Mouse (Mus musculus): ENCODE data around the gene Vsx1. TPM values are rescaled to one million over a fixed set of nuclear protein-coding genes. Genes with fewer than 3 reads are reported as not detected.

Vsx1 gene
- total RNA-seq, 2 experiments from 2014 or later, result not detected

DNA sequence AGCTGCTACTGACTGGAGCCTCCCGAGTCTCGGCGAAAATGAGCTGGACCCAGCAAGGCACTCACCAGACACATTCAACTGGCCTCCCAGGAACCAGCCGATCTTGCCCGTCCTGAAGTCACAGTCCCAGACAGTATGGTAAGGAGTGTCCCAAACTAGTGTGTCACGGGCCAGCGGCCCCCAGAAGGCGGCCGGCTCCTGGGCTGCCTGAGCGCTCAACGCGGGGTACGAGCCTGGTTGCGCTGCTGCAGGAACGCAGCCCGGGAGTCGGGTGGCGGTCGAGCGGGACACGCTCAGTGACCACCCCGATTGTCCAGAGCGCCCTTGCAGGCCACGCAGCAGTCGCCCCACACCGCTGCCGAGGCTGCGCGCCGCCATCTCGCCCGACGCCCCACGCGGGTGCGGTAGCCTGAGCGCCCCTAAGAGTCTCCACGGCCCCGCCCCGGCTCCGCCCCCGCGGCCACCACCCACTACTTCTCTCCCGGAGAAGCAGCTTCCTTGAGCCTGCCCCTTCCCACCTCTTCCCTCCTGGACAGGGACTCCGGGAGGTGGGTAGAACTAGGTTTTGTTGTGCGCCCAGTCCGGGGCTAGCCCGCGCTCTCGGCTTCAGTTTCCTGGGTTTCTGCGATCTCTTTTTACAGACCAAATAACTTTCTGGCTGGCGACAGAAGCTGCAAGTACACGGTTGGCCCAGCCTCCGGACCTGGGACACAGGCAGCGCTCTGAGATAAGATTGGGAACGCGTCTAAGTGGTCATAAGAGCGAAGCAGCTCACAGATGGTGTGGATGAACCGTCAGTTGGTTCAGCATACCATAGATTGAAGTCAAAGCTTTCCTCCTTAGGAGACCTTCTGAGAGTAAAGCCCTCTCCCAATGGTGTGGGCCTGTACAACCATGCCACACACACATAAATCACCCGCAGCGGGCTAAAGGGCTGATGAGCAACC lies 21.1 kb downstream of the Vsx1 start, which contains the start of gene Acss1:
Gene Acss1, minus strand, starts transcription at position 681 of the 947 bp plus-strand sequence.
- peak; percentile 13 to 29 for DNase-seq (ENCODE audit: low spot score in 2 of 2)

DNA sequence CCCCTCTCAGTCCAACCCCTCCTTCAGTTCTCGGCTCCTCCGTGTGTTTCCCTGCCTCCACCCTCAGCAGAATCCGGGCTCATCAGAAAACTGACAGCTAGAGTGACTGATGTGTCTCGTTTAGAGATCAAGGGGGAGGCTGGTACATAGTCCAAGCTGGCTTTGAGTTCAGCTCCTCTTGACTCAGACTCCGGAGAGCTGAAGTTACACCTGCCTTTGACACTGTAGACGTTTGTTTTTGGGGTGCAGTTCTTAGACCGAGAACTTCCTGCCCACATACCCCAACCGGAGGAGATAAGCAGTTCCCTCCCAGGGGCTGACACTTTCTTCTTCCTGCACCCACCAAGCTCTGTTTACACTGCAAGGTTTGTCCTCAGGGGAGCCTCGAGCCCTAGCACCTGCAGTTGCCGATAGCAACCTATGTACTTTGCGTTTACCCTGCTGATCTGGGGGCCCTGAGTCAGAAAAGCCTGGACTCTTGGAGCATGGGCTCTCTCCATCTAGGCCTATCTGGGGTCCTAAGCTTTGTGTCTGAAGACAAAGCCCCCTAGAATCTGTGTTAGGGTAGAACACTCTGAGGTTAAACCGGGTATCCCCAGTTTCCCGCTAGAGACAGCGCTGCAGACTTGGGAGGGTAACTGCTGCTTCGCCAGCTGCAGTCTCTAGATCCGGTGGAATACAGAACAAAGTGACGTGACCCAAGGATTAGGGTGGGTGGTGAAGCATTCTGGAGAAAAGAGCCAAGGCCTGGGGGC lies 21.9 kb downstream of the Vsx1 start:
- DNase-seq (ENCODE audit: low spot score in 2 of 2), result no peak

- no peak for DNase-seq (ENCODE audit: low spot score in 2 of 2)
Measured at GRCm38 (mm10) chr2:150666723-150667064, 22.5 kb downstream of the Vsx1 start.

DNA sequence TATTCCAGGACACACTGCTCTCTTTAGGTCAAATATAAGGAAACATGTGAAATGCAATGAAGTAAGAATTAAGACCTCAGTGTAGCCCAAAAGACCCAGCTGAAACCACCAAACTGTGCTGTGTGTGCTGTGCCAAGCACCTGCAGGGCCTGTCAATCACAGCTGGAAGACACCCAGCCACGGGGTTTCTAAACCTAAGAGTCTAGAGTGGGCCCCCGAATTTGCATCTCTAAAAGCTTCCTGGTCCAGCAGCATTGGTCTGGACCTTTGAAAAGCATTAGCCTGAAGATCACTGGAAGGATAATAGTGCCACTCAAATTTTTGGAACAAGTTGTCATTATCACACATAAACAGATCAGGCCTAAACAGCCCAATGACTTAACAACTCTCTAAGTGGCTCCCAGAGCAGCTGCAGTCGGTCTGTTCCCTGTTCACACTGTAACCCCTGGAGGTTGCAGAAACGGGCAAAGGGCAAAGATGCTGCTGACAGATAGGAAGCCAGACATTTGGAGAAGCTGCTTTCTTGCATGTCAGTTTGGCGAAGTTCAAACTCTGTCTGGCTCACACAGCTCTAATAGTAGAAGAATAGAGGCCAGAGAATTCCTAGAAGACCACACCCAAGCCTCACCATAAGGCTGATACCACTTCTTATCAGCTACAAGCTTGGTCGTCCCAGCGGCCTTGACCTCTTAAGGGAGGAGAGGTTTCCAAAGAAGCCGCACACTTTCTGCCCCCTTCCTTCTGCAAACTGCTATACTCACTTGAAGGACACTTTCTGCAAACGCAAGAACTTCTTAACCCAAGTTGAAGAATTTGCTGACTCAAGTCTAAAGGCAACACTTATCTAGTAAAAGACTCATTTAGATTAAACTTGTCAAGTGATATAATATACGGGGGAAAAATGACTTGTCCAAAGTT lies 23.4 kb downstream of the Vsx1 start:
- DNase-seq (ENCODE audit: low spot score in 2 of 2), result no peak

DNA sequence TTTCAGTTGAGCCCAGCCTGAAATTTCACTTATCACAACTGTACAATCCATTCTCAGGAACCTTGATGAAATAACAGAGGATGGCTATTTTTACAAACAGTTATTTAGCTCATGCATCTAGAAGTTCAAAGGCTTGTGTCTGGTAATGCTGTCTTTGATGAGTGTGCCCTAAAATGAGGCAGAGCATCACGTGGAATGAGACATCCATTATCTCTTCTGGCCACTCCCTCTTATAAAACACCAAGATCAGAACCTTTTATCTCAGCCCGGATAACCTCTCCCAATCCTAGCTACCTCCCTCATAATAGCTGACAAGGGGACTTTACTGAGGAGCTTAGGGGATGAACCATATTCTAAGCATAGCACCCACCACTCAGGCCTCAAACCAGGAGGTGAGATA lies 24.2 kb downstream of the Vsx1 start:
- no peak for DNase-seq (ENCODE audit: low spot score in 2 of 2)

GRCm38 (mm10) chr2:150664152-150664920 lies 24.8 kb downstream of the Vsx1 start:
- no peak for DNase-seq (ENCODE audit: low spot score in 2 of 2)

GRCm38 (mm10) chr2:150663255-150663654 lies 25.9 kb downstream of the Vsx1 start:
- no peak for DNase-seq (ENCODE audit: low spot score in 2 of 2)

DNA sequence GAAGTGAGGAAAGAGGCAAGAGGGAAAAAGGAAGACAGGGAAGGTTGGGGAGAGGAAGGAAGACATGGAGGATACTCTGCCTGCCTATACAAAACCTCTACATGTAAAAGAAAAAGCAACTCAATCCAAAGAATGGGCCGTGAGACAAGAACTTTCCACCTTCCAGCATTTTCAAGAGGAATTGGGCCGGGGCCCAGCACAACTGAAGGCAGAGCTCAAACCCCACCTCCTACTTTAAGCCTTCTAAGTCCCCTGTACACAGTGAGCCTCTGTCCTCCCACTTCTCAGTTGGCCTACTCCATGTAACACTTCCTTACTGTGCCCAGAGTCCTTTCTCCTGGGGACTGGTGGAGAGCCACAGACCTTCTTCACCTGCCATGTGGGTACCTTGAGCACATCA lies 27.2 kb downstream of the Vsx1 start:
- DNase-seq (ENCODE audit: low spot score in 2 of 2), result no peak

- DNase-seq (ENCODE audit: low spot score in 2 of 2), result no peak
Measured at GRCm38 (mm10) chr2:150660668-150661451, 28.3 kb downstream of the Vsx1 start.

DNA sequence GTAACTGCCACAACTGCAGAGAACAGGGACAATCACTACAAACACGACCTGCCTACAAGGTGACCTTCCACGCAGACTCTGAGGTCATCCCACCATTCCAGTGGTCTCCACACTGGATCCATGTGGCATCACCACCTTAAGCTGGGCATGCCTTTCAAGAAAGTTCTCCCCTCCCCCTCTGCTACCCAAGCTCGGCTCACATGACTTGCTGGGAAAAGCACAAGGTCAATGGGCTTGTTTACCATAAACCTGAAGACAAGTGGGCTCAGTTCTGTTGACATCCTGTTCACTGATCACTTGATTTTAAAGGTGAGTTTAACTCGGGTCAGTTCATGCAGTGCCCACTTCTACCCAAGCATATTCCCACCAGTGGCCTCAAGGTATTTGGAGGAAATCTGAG lies 29.1 kb downstream of the Vsx1 start:
- DNase-seq (ENCODE audit: low spot score in 2 of 2), result no peak

DNA sequence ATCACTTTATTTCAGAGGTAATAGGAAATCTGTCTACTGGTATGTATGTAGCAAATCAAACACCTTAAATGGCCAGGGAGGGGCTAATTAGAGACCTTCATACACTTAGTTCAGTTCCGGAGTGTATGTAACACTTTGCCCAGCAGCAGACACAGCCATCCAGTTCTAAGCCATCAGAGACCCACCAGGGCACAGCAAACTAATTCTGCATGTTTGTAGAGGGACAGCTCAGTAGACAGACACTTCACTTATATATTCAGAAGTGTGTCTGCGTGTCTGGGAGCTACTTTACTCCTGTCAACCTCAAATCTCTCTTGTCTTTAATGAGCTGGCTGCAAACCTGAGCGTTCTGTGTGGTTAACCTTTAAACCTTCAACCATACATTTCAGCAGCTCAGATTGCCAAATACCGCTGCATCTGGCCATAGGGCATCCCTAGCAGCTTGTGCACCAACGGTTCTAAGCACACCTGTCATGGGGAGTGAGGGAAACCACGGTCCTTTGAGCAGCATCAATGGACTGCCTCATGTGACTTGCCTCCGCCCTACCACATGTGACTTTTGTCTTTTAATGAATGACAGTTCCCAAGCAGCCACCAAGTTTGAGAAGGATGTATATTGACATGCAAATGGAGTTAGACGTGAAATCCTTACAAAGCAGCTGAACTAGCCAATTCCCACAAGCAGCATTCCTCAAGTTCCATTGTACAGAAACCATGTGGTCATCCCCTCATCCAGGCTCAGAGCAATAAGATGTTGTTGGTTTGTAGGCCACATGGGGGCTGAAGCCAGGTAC lies 32.0 kb downstream of the Vsx1 start:
- no peak for DNase-seq (ENCODE audit: low spot score in 2 of 2)

DNA sequence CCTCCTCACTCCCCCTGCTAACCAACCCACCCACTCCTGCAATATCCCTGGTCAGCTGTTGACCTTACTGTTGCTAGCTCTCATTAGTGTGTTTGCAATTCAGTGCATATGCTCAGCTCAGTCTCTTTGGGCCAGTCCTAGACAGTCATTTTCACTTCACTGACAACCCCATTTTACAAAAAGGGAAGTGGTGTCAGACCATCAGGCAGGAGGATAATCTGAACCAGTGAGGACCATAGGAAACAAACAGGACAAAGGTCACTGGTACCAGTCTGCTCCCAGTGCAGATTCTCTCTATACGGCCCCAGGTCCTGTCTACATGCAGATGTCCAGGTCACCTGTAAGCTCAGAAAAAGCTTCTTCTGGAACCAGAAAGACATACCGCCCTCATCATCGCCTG lies 33.0 kb downstream of the Vsx1 start:
- no peak for DNase-seq (ENCODE audit: low spot score in 2 of 2)

GRCm38 (mm10) chr2:150655290-150655689 lies 33.9 kb downstream of the Vsx1 start:
- no peak for DNase-seq (ENCODE audit: low spot score in 2 of 2)

DNA sequence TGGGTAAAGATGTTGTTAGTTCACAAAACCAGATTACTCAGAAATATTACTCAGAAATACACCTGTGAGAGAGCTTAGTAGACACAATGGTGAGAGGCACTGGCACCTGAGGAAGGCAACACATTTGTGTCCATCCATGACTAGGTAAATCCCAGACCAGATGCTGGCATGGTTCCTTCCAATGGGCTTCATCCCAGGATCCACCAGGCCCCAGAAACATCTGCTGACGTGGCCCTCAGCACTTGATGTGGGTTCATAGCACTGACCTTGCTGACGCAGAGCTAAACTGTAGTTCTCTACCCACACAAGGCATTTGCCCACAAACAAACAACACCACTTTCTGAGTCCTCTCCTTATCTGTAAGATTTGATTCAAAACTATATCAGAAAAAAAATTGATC lies 34.3 kb downstream of the Vsx1 start:
- DNase-seq (ENCODE audit: low spot score in 2 of 2), result no peak

- DNase-seq (ENCODE audit: low spot score in 2 of 2), result no peak
Measured at GRCm38 (mm10) chr2:150651366-150651765, 37.8 kb downstream of the Vsx1 start.

DNA sequence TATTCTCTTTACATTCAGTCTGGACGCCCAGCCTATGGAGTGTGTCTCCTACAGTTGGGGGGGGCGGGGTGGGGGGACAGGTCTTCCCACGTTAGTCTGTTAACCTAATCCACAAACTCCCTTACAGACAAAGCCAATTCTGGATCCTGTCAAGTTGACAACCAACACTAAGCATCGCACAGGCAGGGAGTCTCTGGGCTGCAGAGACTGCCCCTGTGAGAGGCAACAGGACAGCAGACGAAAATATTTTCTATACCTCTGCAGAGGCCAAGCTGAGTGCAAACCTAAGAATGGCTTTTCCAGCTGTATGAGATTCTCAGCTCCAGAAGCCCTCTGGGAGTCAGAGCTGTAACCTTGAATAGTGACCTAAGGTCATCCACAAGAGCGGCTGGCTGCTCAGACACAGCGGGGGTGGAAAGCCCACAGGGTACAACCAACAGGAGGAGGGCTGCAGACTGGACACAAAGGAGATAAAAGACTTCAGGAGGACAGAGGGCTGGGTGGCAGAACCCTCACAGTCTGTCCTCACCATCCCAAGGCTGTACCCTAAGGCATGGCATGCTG lies 38.6 kb downstream of the Vsx1 start:
- no peak for DNase-seq (ENCODE audit: low spot score in 2 of 2)

GRCm38 (mm10) chr2:150648300-150648895 lies 40.8 kb downstream of the Vsx1 start:
- no peak for DNase-seq (ENCODE audit: low spot score in 2 of 2)

GRCm38 (mm10) chr2:150647681-150648299 lies 41.4 kb downstream of the Vsx1 start:
- DNase-seq (ENCODE audit: low spot score in 2 of 2), result no peak
